Mouse (Mus musculus) small intestine, adult 2 months (tissue): ENCODE data around the gene Cer1.

Experiments used
- CTCF ChIP-seq: fragments of 200-500 bp; IDR thresholded peaks from 2 replicates; pipeline ENCODE4 v1.5.1; 2012; ENCODE audit warnings: low read depth, mild to moderate bottlenecking, control low read depth, inconsistent platforms, low read length, moderate library complexity, mixed read lengths; ENCODE audit not compliant: insufficient replicate concordance, insufficient read length; ENCODE audit errors: extremely low read depth
- POLR2A ChIP-seq: fragments of 200-500 bp; IDR thresholded peaks from 2 replicates; pipeline ENCODE4 v1.6.1; 2012; ENCODE audit warnings: low read depth, mild to moderate bottlenecking, control low read depth, inconsistent platforms, low read length, moderate library complexity

DNA sequence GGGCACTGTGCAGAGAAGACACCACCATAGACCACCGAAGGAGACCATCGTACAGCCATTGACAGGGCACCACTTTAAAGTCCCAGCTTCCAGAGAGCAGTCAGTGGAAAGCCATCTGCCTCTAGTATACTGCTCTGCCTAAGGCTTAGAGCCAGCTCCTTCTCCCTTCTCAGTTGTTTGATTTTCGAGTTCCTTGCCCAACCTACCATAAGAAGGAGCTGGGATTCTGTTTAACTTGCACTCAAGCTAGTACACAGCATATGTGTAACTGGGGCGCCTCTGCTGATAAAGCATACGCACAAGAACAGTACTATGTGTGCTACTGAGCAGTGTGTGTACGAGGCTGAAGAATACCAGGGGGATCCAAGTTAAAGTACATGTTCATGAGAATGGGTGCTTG lies 5.8 kb downstream of the Cer1 start:
- TF ChIP-seq CTCF (no peak), POLR2A (no peak)
